Mouse (Mus musculus) adrenal gland, adult 10 weeks (tissue): ENCODE data around the gene Vwa8. TPM values are rescaled to one million over a fixed set of nuclear protein-coding genes. Genes with fewer than 3 reads are reported as not detected.

Experiments
- polyA plus RNA-seq: library from polyadenylated mRNA; stranded (reverse); fragments of 350-450 nt; fragmentation: Illumina TruSeq; extraction: RNeasy Lipid Tissue Mini Kit (QIAGEN cat#74804); gene quantifications from one replicate; pipeline ENCODE4 v1.2.3, GENCODE M21; 2014; ENCODE audit warnings: low read depth, low replicate concordance

The Vwa8 gene
- polyA plus RNA-seq: 92.9 TPM

GRCm38 (mm10) chr14:78848941-78849911 lies at the start of gene Vwa8:
Vwa8 (plus strand) TSS chr14:78849052.

Other genes starting within 250 kb of the Vwa8 start
- gene Dgkh, start 116.3 kb upstream of the Vwa8 start, polyA plus RNA-seq: 9.2 TPM